Mouse (Mus musculus) CD8-positive naive resting alpha-beta T cell, adult 2 months (primary cell): ENCODE data around the gene Dffa.
"Not testable (repeated sequence)": the region's sequence is repeated elsewhere in the genome, so short reads cannot be mapped to it uniquely, and the experiment has no call there.

Experiments used
- DNase-seq, 2 experiments: peaks; one replicate each; pipeline ENCODE4 v3.0.0; 2022; ENCODE audit warnings: low read depth in 2 of 2, low spot score in 2 of 2

Dffa gene

GRCm38 (mm10) chr4:149097956-149098355 lies 6.0 kb upstream of the Dffa start:
- no peak for DNase-seq

- no peak for DNase-seq
Observed at GRCm38 (mm10) chr4:149098571-149098970, 5.4 kb upstream of the Dffa start.

- DNase-seq: peak; percentile 70 to 84
Observed at GRCm38 (mm10) chr4:149099369-149100017, 4.5 kb upstream of the Dffa start, which contains the start of gene Pex14. Pex14 (minus strand) TSS chr4:149099876.

- DNase-seq: not testable (repeated sequence)
Observed at GRCm38 (mm10) chr4:149100449-149100848, 3.5 kb upstream of the Dffa start.

- DNase-seq: no peak
Observed at GRCm38 (mm10) chr4:149101456-149101855, 2.5 kb upstream of the Dffa start.

GRCm38 (mm10) chr4:149119978-149120562 lies 16.1 kb downstream of the Dffa start:
- not testable (repeated sequence) for DNase-seq

GRCm38 (mm10) chr4:149123432-149123831 lies 19.5 kb downstream of the Dffa start:
- DNase-seq: no peak

GRCm38 (mm10) chr4:149125341-149126114 lies 21.6 kb downstream of the Dffa start:
- no peak for DNase-seq

GRCm38 (mm10) chr4:149126115-149126509 lies 22.2 kb downstream of the Dffa start:
- no peak for DNase-seq

- DNase-seq: no peak
Observed at GRCm38 (mm10) chr4:149126663-149127062, 22.7 kb downstream of the Dffa start, which contains the start of gene Cort. Cort (minus strand) TSS chr4:149126763.

- no peak for DNase-seq
Observed at GRCm38 (mm10) chr4:149128467-149128866, 24.5 kb downstream of the Dffa start.

- DNase-seq: no peak
Observed at GRCm38 (mm10) chr4:149131021-149131752, 27.2 kb downstream of the Dffa start.

GRCm38 (mm10) chr4:149131789-149132565 lies 28.0 kb downstream of the Dffa start:
- no peak for DNase-seq

- no peak for DNase-seq
Observed at GRCm38 (mm10) chr4:149133395-149133794, 29.4 kb downstream of the Dffa start.

- no peak for DNase-seq
Observed at GRCm38 (mm10) chr4:149136116-149136850, 32.3 kb downstream of the Dffa start.

GRCm38 (mm10) chr4:149136982-149137770 lies 33.2 kb downstream of the Dffa start, which contains the start of gene Cenps:
Cenps (minus strand) TSS chr4:149137629.
- peak; percentile 81 to 86 for DNase-seq

GRCm38 (mm10) chr4:149138515-149138914 lies 34.6 kb downstream of the Dffa start:
- DNase-seq: no peak

GRCm38 (mm10) chr4:149143594-149143993 lies 39.6 kb downstream of the Dffa start:
- DNase-seq: no peak

GRCm38 (mm10) chr4:149144459-149144858 lies 40.5 kb downstream of the Dffa start:
- peak; percentile 76 to 83 for DNase-seq
